ENCODE assay signal across 22 mouse cellular contexts in genomic region chr4:119789495-119790148, GRCm38 (mm10). TPM values are rescaled to one million over a fixed set of nuclear protein-coding genes. Genes with fewer than 3 reads are reported as not detected.
DNase-seq lines count a peak whose midpoint lies in the region; ATAC-seq and TF ChIP-seq lines count a peak whose summit lies in the region.
"Had no signal": no experiment of that assay in that cellular context is flagged by ENCODE, and none has a peak within 500 bp of the region (broad histone marks: within the 10 kb centered on the region; RNA-seq: fewer than 3 reads in every experiment).

No protein-coding gene starts in this region.

- intact Hi-C loops in left cerebral cortex, postnatal 14 days (cut with DNase I) = no loop called here

- CTCF ChIA-PET in Patski (lab: Charles Lee) = interaction anchor here (1.5 kb wide), 2 partner anchors 13 to 103 kb away, joined by 4 read pairs; no protein-coding TSS in a partner anchor

- peaks cover 11% of the 10 kb centered on the region for H3K4me1 ChIP-seq in olfactory bulb, adult 2 months (ENCODE audit: control insufficient read depth, insufficient read depth, low read length)
- H3K4me1 ChIP-seq: embryonic facial prominence, embryonic 13.5 days; embryonic facial prominence, embryonic 15.5 days; forebrain, embryonic 12.5 days had no signal

- ATAC-seq in Patski = peak; percentile 84
- ATAC-seq: forebrain, embryonic 14.5 days; forebrain, embryonic 16.5 days had no signal

- 48% methylated on average over 9 of the region's 9 CpGs for WGBS in olfactory bulb, adult 2 months

- TF ChIP-seq POLR2A in olfactory bulb, adult 2 months (IDR thresholded peaks at IDR 0.05; ENCODE audit: insufficient read depth, low read depth, low read length) = no peak

- H3K4me3 ChIP-seq in layer of hippocampus, adult 2 months = no peak overlapping the region
- H3K4me3 ChIP-seq in olfactory bulb, adult 2 months (ENCODE audit: insufficient read depth, low read depth, low read length) = no peak overlapping the region
- H3K4me3 ChIP-seq: embryonic facial prominence, embryonic 13.5 days; embryonic facial prominence, embryonic 15.5 days; erythroblast, embryonic 14.5 days; forebrain, embryonic 10.5 days; forebrain, embryonic 12.5 days had no signal

- peak overlapping the region; percentile 40; the same call in 1 of the 2 replicates for H3K27ac ChIP-seq in layer of hippocampus, adult 2 months
- H3K27ac ChIP-seq in olfactory bulb, adult 2 months (ENCODE audit: insufficient read depth, low read depth, low read length) = peak overlapping the region; percentile 75
- H3K27ac ChIP-seq: embryonic facial prominence, embryonic 13.5 days; embryonic facial prominence, embryonic 15.5 days; forebrain, embryonic 10.5 days; forebrain, embryonic 12.5 days had no signal

- POLR2A ChIA-PET in Patski (lab: Charles Lee) = no interaction called here

- DNase-seq in layer of hippocampus, adult 2 months (ENCODE audit: low spot score in 2 of 2) = no peak
- no peak for DNase-seq in layer of hippocampus, adult 9-11 months
- peak; percentile 85 for DNase-seq in Patski (ENCODE audit: low read depth, low spot score)
- no peak for DNase-seq in left cerebral cortex, postnatal 14 days (ENCODE audit: low spot score in 2 of 2)
- DNase-seq in cerebellum, postnatal 36 days = no peak
- DNase-seq: adrenal gland, adult 2 months; adrenal gland, postnatal 10 days; adrenal gland, postnatal 25 days; cerebellum, adult 11-12 months; cerebellum, adult 9-10 months; cerebellum, postnatal 10 days; cerebellum, postnatal 25 days; embryo, embryonic 11 days had no signal

- in situ Hi-C loops in Patski (cut with MboI; ENCODE audit: low pct_unique_long_range_greater_than_20kb) = no loop called here

- no peaks in the 10 kb centered on the region for H3K27me3 ChIP-seq in Patski
- H3K27me3 ChIP-seq: embryonic facial prominence, embryonic 13.5 days; embryonic facial prominence, embryonic 15.5 days; forebrain, embryonic 12.5 days had no signal

- TF ChIP-seq CTCF in layer of hippocampus, adult 2 months (conservative IDR thresholded peaks at IDR 0.05) = no peak
- no peak for TF ChIP-seq CTCF in Patski (IDR thresholded peaks at IDR 0.05)
- no peak for TF ChIP-seq CTCF in olfactory bulb, adult 2 months (IDR thresholded peaks at IDR 0.05; ENCODE audit: insufficient read depth, low read depth, low read length)

RNA-seq across cellular contexts. Expression of gene Hivep3, which starts 56.0 kb away (rescaled TPM):
- total RNA-seq in layer of hippocampus, adult 2 months (2021) = 10 to 100 TPM; 46.5 to 54.8 TPM
- polyA plus RNA-seq in Patski (2021) = 4.4 TPM
- polyA plus RNA-seq in olfactory bulb, adult 2 months (2012; ENCODE audit: insufficient read depth, insufficient read length, low replicate concordance, missing spikeins) = 55.7 TPM in 1 of 2 replicates, not detected in the other
- 10 to 100 TPM; 65.4 to 79.8 TPM for total RNA-seq in left cerebral cortex, postnatal 14 days (2021)
- total RNA-seq: MEL had no signal
